Comparison of ENCODE assay signal across 25 mouse cellular contexts in the genomic region with DNA sequence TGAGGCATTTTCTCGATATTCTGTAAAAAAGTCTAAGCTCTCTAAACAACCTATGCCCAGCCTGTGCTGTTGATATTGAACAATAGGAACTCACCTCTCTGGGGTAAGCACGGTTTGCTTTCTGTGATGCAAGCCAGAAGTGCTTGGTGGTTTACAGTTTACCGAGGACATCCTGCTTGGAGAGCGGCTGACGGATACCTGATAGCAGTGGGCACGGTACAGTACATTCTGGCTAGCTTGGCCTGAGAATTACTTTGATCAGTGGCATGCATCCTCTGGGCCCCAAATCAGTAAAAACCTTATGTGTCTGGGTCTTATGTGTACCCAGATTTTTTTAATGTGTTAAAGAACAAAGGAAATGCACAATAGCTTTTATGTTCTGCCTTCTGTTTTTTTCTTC. TPM values are rescaled to one million over a fixed set of nuclear protein-coding genes. Genes with fewer than 3 reads are reported as not detected.
"Had no signal": no experiment of that assay in that cellular context is flagged by ENCODE, and none has a peak within 500 bp of the region (broad histone marks: within the 10 kb centered on the region; RNA-seq: fewer than 3 reads in every experiment).

No protein-coding gene starts in this region.

- H3K4me1 ChIP-seq: heart, embryonic 10.5 days; heart, embryonic 13.5 days; heart, embryonic 15.5 days; hindbrain, embryonic 13.5 days; hindbrain, embryonic 15.5 days; limb, embryonic 13.5 days; limb, embryonic 15.5 days; liver, embryonic 12.5 days had no signal

- H3K9ac ChIP-seq: heart, embryonic 13.5 days; heart, embryonic 15.5 days; hindbrain, embryonic 13.5 days; hindbrain, embryonic 15.5 days; limb, embryonic 13.5 days; limb, embryonic 15.5 days; liver, embryonic 12.5 days; liver, embryonic 14.5 days had no signal

- H3K27me3 ChIP-seq: heart, embryonic 13.5 days; heart, embryonic 15.5 days; hindbrain, embryonic 13.5 days; hindbrain, embryonic 15.5 days; limb, embryonic 13.5 days; limb, embryonic 15.5 days; liver, embryonic 12.5 days had no signal

- DNase-seq: gastrocnemius, postnatal 14 days; gastrocnemius, postnatal 36 days; heart, adult 18-20 months; heart, postnatal 14 days; heart, postnatal 36 days; kidney, adult 11 months; kidney, adult 2 months; kidney, postnatal 25 days; layer of hippocampus, adult 9-11 months; layer of hippocampus, postnatal 36 days; left cerebral cortex, postnatal 4 days had no signal

- H3K4me3 ChIP-seq: heart, embryonic 10.5 days; heart, embryonic 13.5 days; heart, embryonic 15.5 days; hindbrain, embryonic 13.5 days; hindbrain, embryonic 15.5 days; limb, embryonic 13.5 days; limb, embryonic 15.5 days; liver, embryonic 12.5 days had no signal

- H3K27ac ChIP-seq: heart, embryonic 10.5 days; heart, embryonic 13.5 days; heart, embryonic 15.5 days; hindbrain, embryonic 13.5 days; hindbrain, embryonic 15.5 days; hindbrain, postnatal 0 days; limb, embryonic 13.5 days; limb, embryonic 15.5 days; liver, embryonic 12.5 days; liver, embryonic 14.5 days had no signal

- H3K4me2 ChIP-seq: heart, embryonic 13.5 days; heart, embryonic 15.5 days; hindbrain, embryonic 13.5 days; hindbrain, embryonic 15.5 days; limb, embryonic 13.5 days; limb, embryonic 15.5 days; liver, embryonic 12.5 days had no signal

- H3K36me3 ChIP-seq: heart, embryonic 10.5 days; heart, embryonic 13.5 days; heart, embryonic 15.5 days; hindbrain, embryonic 13.5 days; hindbrain, embryonic 15.5 days; limb, embryonic 13.5 days; limb, embryonic 15.5 days; liver, embryonic 12.5 days had no signal

- ATAC-seq: hindbrain, postnatal 0 days; intestine, embryonic 16.5 days; liver, embryonic 12.5 days had no signal

- H3K9me3 ChIP-seq: heart, embryonic 10.5 days; heart, embryonic 13.5 days; heart, embryonic 15.5 days; hindbrain, embryonic 13.5 days; hindbrain, embryonic 15.5 days; limb, embryonic 13.5 days; limb, embryonic 15.5 days; liver, embryonic 12.5 days had no signal

RNA-seq across cellular contexts. Expression of gene Npy, which starts 45.1 kb away (rescaled TPM):
- total RNA-seq: gastrocnemius, adult 18-20 months; gastrocnemius, postnatal 14 days; gastrocnemius, postnatal 36 days; heart, adult 18-20 months; heart, postnatal 14 days; hematopoietic stem cell, adult 5-6 weeks; liver, adult 2 months had no signal
- polyA plus RNA-seq: liver, adult 2 months had no signal
